Mouse (Mus musculus) midbrain, embryonic 10.5 days (tissue): ENCODE data around the gene Tap2. TPM values are rescaled to one million over a fixed set of nuclear protein-coding genes. Genes with fewer than 3 reads are reported as not detected.

Experiments
- DNase-seq: peaks from one replicate; pipeline ENCODE4 v3.0.0-alpha.2; 2017; ENCODE audit warnings: low spot score
- H3K27ac ChIP-seq: fragments of 300-500 bp; sonication (generic); replicated peaks from 2 replicates; pipeline ENCODE4 v1.5.1; 2016; ENCODE audit warnings: mild to moderate bottlenecking
- H3K27me3 ChIP-seq: fragments of 300-500 bp; sonication (generic); 2 replicates; pipeline ENCODE4 v1.6.1; 2016; ENCODE audit warnings: low read depth, mild to moderate bottlenecking; ENCODE audit not compliant: poor library complexity, severe bottlenecking
- H3K36me3 ChIP-seq: fragments of 300-500 bp; sonication (generic); 2 replicates; pipeline ENCODE4 v1.6.1; 2016; ENCODE audit warnings: mild to moderate bottlenecking, moderate library complexity
- H3K4me1 ChIP-seq: fragments of 300-500 bp; sonication (generic); 2 replicates; pipeline ENCODE4 v1.6.1; 2016
- H3K4me3 ChIP-seq: fragments of 300-500 bp; sonication (generic); 2 replicates; pipeline ENCODE4 v1.5.1; 2016; ENCODE audit warnings: mild to moderate bottlenecking, moderate library complexity
- H3K9me3 ChIP-seq: fragments of 300-500 bp; sonication (generic); replicated peaks from 2 replicates; pipeline ENCODE4 v1.6.1; 2016; ENCODE audit warnings: mild to moderate bottlenecking
- WGBS: fragments of 180-500 bp; shearing (Covaris S2); methylation state at CpG from one replicate; pipeline ENCODE4 v1.1.7; 2016; 5-methylcytosine and 5-hydroxymethylcytosine counted together
- polyA plus RNA-seq: library from polyadenylated mRNA; unstranded; fragments of >200 nt; fragmentation: Nextera tagmentation; extraction: Ambion mirVana; gene quantifications from 2 replicates; pipeline ENCODE4 v1.2.1, GENCODE M21; 2016

Tap2 gene
- polyA plus RNA-seq, 1 experiment from 2014 or later = 0.53 TPM

- Histone ChIP-seq H3K4me3 (no peak overlapping the region), H3K27ac (no peak overlapping the region), H3K9me3 (no peaks in the 10 kb centered on the region), H3K4me1 (peaks cover 5% of the 10 kb centered on the region; the same call in 1 of the 2 replicates), H3K36me3 (no peaks in the 10 kb centered on the region), H3K27me3 (no peaks in the 10 kb centered on the region)
- 51% methylated on average over 3 of the region's 3 CpGs for WGBS
- DNase-seq = no peak
Measured at GRCm38 (mm10) chr17:34249361-34249760, 46.0 kb downstream of the Tap2 start.

- 18% methylated on average over 4 of the region's 4 CpGs for WGBS
- no peaks in the 10 kb centered on the region for H3K27me3 ChIP-seq
- no peaks in the 10 kb centered on the region for H3K9me3 ChIP-seq
- peak; percentile 30 for DNase-seq
- no peak overlapping the region for H3K4me3 ChIP-seq
- no peak overlapping the region for H3K27ac ChIP-seq
- peaks cover 5% of the 10 kb centered on the region; the same call in 1 of the 2 replicates for H3K4me1 ChIP-seq
- H3K36me3 ChIP-seq = no peaks in the 10 kb centered on the region
Measured at GRCm38 (mm10) chr17:34249878-34250277, 46.6 kb downstream of the Tap2 start.

- no peak overlapping the region for H3K4me3 ChIP-seq
- no peaks in the 10 kb centered on the region for H3K9me3 ChIP-seq
- H3K27me3 ChIP-seq = no peaks in the 10 kb centered on the region
- peaks cover 7% of the 10 kb centered on the region for H3K4me1 ChIP-seq
- WGBS = 54% methylated on average over 4 of the region's 4 CpGs
- no peak overlapping the region for H3K27ac ChIP-seq
- no peaks in the 10 kb centered on the region for H3K36me3 ChIP-seq
- no peak for DNase-seq
Measured at GRCm38 (mm10) chr17:34251666-34252065, 48.3 kb downstream of the Tap2 start.

- DNase-seq = no peak
- Histone ChIP-seq H3K27ac (no peak overlapping the region), H3K9me3 (no peaks in the 10 kb centered on the region), H3K4me3 (no peak overlapping the region), H3K36me3 (no peaks in the 10 kb centered on the region), H3K4me1 (peaks cover 3% of the 10 kb centered on the region; the same call in 1 of the 2 replicates), H3K27me3 (no peaks in the 10 kb centered on the region; the same call in 1 of the 2 replicates)
- 83% methylated on average over 5 of the region's 5 CpGs for WGBS
Measured at GRCm38 (mm10) chr17:34256501-34256900, 53.2 kb downstream of the Tap2 start.

GRCm38 (mm10) chr17:34257594-34258375, 54.5 kb downstream of the Tap2 start, which contains the start of gene H2-Ab1:
Gene H2-Ab1, plus strand, starts transcription at chr17:34257689.
- Histone ChIP-seq H3K27ac (no peak within 1 kb of the TSS), H3K27me3 (peaks cover 11% of the 10 kb centered on the region; the same call in 1 of the 2 replicates), H3K4me3 (no peak within 1 kb of the TSS), H3K36me3 (no peaks in the 10 kb centered on the region), H3K9me3 (no peaks in the 10 kb centered on the region), H3K4me1 (peaks cover 5% of the 10 kb centered on the region)
- WGBS = 79% methylated on average over 11 of the region's 11 CpGs
- DNase-seq = peak; percentile 29

- DNase-seq = no peak
- Histone ChIP-seq H3K9me3 (no peaks in the 10 kb centered on the region), H3K27ac (no peak overlapping the region), H3K27me3 (peaks cover 33% of the 10 kb centered on the region), H3K4me3 (no peak overlapping the region), H3K36me3 (no peaks in the 10 kb centered on the region), H3K4me1 (peaks cover 32% of the 10 kb centered on the region)
- WGBS = 90% methylated on average over 5 of the region's 5 CpGs
Measured at GRCm38 (mm10) chr17:34260551-34260950, 57.2 kb downstream of the Tap2 start.

- no peaks in the 10 kb centered on the region for H3K9me3 ChIP-seq
- peak; percentile 24 for DNase-seq
- H3K4me3 ChIP-seq = no peak overlapping the region
- WGBS = 35% methylated on average over 4 of the region's 4 CpGs
- peaks cover 34% of the 10 kb centered on the region for H3K27me3 ChIP-seq
- peaks cover 29% of the 10 kb centered on the region for H3K4me1 ChIP-seq
- no peaks in the 10 kb centered on the region for H3K36me3 ChIP-seq
- H3K27ac ChIP-seq = no peak overlapping the region
Measured at GRCm38 (mm10) chr17:34261502-34261901, 58.2 kb downstream of the Tap2 start.

- H3K27ac ChIP-seq = peak overlapping the region; percentile 49
- peaks cover 29% of the 10 kb centered on the region for H3K4me1 ChIP-seq
- H3K4me3 ChIP-seq = peak overlapping the region; percentile 73
- no peaks in the 10 kb centered on the region for H3K9me3 ChIP-seq
- peak; percentile 80 for DNase-seq
- no peaks in the 10 kb centered on the region for H3K36me3 ChIP-seq
- 0% methylated on average over 8 of the region's 8 CpGs for WGBS
- H3K27me3 ChIP-seq = peaks cover 34% of the 10 kb centered on the region
Measured at GRCm38 (mm10) chr17:34263068-34263467, 59.7 kb downstream of the Tap2 start.

GRCm38 (mm10) chr17:34263811-34264371, 60.6 kb downstream of the Tap2 start:
- Histone ChIP-seq H3K4me3 (peak overlapping the region; percentile 73), H3K27ac (peak overlapping the region; percentile 86), H3K27me3 (peaks cover 34% of the 10 kb centered on the region), H3K36me3 (no peaks in the 10 kb centered on the region), H3K9me3 (no peaks in the 10 kb centered on the region), H3K4me1 (peaks cover 29% of the 10 kb centered on the region)
- WGBS = 2% methylated on average over 14 of the region's 14 CpGs
- peak; percentile 53 for DNase-seq

- H3K27me3 ChIP-seq = peaks cover 34% of the 10 kb centered on the region
- H3K27ac ChIP-seq = peak overlapping the region; percentile 86
- WGBS = under 1% methylated on average over 90 of the region's 93 CpGs
- H3K9me3 ChIP-seq = no peaks in the 10 kb centered on the region
- peak; percentile 76 for DNase-seq
- H3K4me3 ChIP-seq = peak overlapping the region; percentile 73
- H3K4me1 ChIP-seq = peaks cover 29% of the 10 kb centered on the region
- H3K36me3 ChIP-seq = no peaks in the 10 kb centered on the region
Measured at GRCm38 (mm10) chr17:34264452-34265351, 61.4 kb downstream of the Tap2 start.
